Mouse (Mus musculus): ENCODE measurements around the gene Fgfr3.

DNA sequence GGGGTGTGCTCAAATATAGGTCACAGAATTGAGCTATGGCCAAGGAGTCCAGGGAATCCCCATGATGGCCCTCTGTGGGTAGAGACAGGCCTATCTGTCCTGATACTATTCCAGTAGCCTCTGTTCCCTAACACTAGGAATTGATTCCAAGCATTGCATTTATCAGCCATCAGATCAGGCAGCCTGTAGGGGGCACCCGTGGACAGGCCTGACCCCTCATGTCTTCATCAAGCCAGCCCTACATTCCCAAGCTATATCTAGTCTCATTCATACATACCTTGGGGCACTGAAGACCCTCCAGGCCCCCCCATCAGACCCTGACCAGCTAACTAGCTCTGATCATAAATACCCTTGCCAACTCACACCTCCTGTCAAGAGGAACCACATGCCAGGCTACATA, 45.5 kb upstream of the Fgfr3 start:
- TF ChIP-seq POLR2A (IDR thresholded peaks at IDR 0.05; ENCODE audit: low read depth, low read length) (no peak), CTCF (IDR thresholded peaks at IDR 0.05; ENCODE audit: extremely low read depth, insufficient read depth, insufficient read length, insufficient replicate concordance) (peak; percentile 33; the same call in 1 of the 2 replicates)

Measured in spleen, adult 2 months (tissue).